Mouse (Mus musculus): Measurements from ENCODE around the gene Gm12355. TPM values are rescaled to one million over a fixed set of nuclear protein-coding genes. Genes with fewer than 3 reads are reported as not detected.

The Gm12355 gene
- 0.56 TPM for polyA plus RNA-seq (2014; fragmentation: Illumina TruSeq; extraction: RNeasy Lipid Tissue Mini Kit (QIAGEN cat#74804); ENCODE audit: low read depth, low replicate concordance)

GRCm38 (mm10) chr11:98625611-98626410, at the start of gene Gm12355, which contains the start of gene Gsdma3:
TSS of gene Gm12355 (minus strand) at chr11:98625661.
TSS of gene Gsdma3 (plus strand) at chr11:98626360.

GRCm38 (mm10) chr11:98664091-98664490, 38.6 kb upstream of the Gm12355 start, which contains the start of gene Gsdma:
TSS of gene Gsdma (plus strand) at chr11:98664351.

DNA sequence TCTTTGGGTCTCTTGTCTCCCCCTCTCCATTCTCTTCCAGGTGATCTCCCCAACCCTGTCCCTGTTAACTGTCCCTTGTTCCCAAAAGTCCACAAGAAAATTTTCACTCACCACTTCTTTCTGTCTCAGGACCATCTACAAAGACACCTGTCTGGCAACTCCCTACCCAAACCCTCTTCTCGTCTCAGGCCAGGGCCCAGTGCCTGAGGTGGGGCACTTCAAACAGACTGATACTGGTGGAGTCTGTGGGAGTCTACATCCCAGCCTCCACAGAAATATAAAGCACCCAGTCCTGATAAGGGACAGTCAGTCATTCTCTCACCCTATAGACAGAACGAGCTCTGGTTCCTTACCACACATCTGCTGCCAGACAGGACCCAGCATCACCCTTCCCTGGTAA, 21.0 kb upstream of the Gm12355 start, which contains the start of gene Gsdma2:
Gene Gsdma2, plus strand, starts transcription at position 301 of the 400 bp plus-strand sequence.

DNA sequence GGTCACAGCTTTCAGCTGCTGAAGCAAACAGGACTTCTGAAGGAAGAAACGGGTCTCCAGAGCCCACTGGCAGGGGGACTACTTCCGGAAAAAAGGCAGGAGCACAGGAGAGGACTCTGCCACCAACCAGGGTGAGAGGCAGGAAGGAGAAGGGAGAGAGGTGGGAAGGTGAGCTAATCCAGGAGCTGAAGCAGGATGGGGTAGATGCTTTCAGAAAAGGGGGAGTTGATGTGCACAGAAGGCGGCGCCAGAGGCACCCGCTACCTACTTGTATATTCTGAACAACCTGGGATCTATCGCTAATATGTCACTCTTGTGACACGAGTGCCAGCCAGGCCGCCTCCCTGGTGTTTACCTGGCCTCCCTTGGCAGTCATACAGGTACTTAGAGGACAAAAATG, 27.5 kb downstream of the Gm12355 start, which contains the start of gene Lrrc3c:
Gene Lrrc3c, plus strand, starts transcription at position 301 of the 400 bp plus-strand sequence.

DNA sequence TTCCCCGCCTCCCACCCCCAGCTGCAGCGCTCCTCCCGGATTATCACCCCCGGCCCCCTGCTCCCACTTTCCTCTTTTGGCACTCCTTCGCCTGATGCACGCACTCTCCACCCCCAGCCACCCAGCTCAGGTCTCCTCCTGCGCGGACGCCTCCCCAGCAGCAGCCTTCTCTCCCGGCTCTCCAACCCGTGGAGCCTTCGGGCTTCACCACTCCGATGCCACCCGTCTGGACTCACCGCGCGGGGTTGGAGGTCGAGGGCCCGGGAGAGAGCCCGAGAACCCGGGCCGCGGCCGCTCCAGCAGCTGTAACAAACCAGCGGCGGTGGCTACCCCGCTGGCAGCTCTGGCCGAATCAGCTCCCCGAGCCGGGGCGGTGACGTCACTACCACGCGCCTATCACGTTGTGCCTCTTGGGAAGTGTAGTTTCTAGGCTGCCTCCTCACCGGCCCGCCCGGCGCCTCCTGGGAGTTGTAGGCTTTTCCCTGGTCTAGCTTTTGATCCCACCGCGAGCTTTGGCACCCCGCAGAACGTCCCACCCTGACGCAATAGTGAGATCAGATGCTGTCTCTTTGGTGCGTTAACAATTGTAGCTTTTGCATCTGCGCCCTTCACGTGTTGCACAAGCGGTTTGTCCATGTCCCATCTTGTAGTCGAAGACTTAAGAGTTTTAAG, 38.4 kb downstream of the Gm12355 start, which contains the start of gene Ormdl3:
Gene Ormdl3, minus strand, starts transcription at position 477 of the 672 bp plus-strand sequence.

Other genes with a start within 250 kb of the Gm12355 start
- gene Tcap, start 241.8 kb downstream of the Gm12355 start, polyA plus RNA-seq (2014; fragmentation: Illumina TruSeq; extraction: RNeasy Lipid Tissue Mini Kit (QIAGEN cat#74804); ENCODE audit: low read depth, low replicate concordance), result not detected
- not detected for gene Pnmt, start 239.2 kb downstream of the Gm12355 start, polyA plus RNA-seq (2014; fragmentation: Illumina TruSeq; extraction: RNeasy Lipid Tissue Mini Kit (QIAGEN cat#74804); ENCODE audit: low read depth, low replicate concordance)
- gene Pgap3, start 225.2 kb downstream of the Gm12355 start, polyA plus RNA-seq (2014; fragmentation: Illumina TruSeq; extraction: RNeasy Lipid Tissue Mini Kit (QIAGEN cat#74804); ENCODE audit: low read depth, low replicate concordance), result 0.20 TPM
- 0.07 TPM for gene Erbb2, start 213.2 kb downstream of the Gm12355 start, polyA plus RNA-seq (2014; fragmentation: Illumina TruSeq; extraction: RNeasy Lipid Tissue Mini Kit (QIAGEN cat#74804); ENCODE audit: low read depth, low replicate concordance)
- 40.6 TPM for gene Mien1, start 186.7 kb downstream of the Gm12355 start, polyA plus RNA-seq (2014; fragmentation: Illumina TruSeq; extraction: RNeasy Lipid Tissue Mini Kit (QIAGEN cat#74804); ENCODE audit: low read depth, low replicate concordance)
- 0.24 TPM for gene Grb7, start 179.3 kb downstream of the Gm12355 start, polyA plus RNA-seq (2014; fragmentation: Illumina TruSeq; extraction: RNeasy Lipid Tissue Mini Kit (QIAGEN cat#74804); ENCODE audit: low read depth, low replicate concordance)
- gene Ikzf3, start 79.6 kb downstream of the Gm12355 start, polyA plus RNA-seq (2014; fragmentation: Illumina TruSeq; extraction: RNeasy Lipid Tissue Mini Kit (QIAGEN cat#74804); ENCODE audit: low read depth, low replicate concordance), result 0.18 TPM
- 608 TPM for gene Zpbp2, start 74.6 kb downstream of the Gm12355 start, polyA plus RNA-seq (2014; fragmentation: Illumina TruSeq; extraction: RNeasy Lipid Tissue Mini Kit (QIAGEN cat#74804); ENCODE audit: low read depth, low replicate concordance)
- gene Ormdl3, start 38.3 kb downstream of the Gm12355 start, polyA plus RNA-seq (2014; fragmentation: Illumina TruSeq; extraction: RNeasy Lipid Tissue Mini Kit (QIAGEN cat#74804); ENCODE audit: low read depth, low replicate concordance), result 10.1 TPM
- gene Lrrc3c, start 27.4 kb downstream of the Gm12355 start, polyA plus RNA-seq (2014; fragmentation: Illumina TruSeq; extraction: RNeasy Lipid Tissue Mini Kit (QIAGEN cat#74804); ENCODE audit: low read depth, low replicate concordance), result not detected
- not detected for gene Gsdma3, start 699 bp upstream of the Gm12355 start, polyA plus RNA-seq (2014; fragmentation: Illumina TruSeq; extraction: RNeasy Lipid Tissue Mini Kit (QIAGEN cat#74804); ENCODE audit: low read depth, low replicate concordance)
- not detected for gene Gsdma2, start 21.1 kb upstream of the Gm12355 start, polyA plus RNA-seq (2014; fragmentation: Illumina TruSeq; extraction: RNeasy Lipid Tissue Mini Kit (QIAGEN cat#74804); ENCODE audit: low read depth, low replicate concordance)
- 1.6 TPM for gene Gsdma, start 38.7 kb upstream of the Gm12355 start, polyA plus RNA-seq (2014; fragmentation: Illumina TruSeq; extraction: RNeasy Lipid Tissue Mini Kit (QIAGEN cat#74804); ENCODE audit: low read depth, low replicate concordance)
- gene Psmd3, start 56.9 kb upstream of the Gm12355 start, polyA plus RNA-seq (2014; fragmentation: Illumina TruSeq; extraction: RNeasy Lipid Tissue Mini Kit (QIAGEN cat#74804); ENCODE audit: low read depth, low replicate concordance), result 11.0 TPM
- gene Csf3, start 75.6 kb upstream of the Gm12355 start, polyA plus RNA-seq (2014; fragmentation: Illumina TruSeq; extraction: RNeasy Lipid Tissue Mini Kit (QIAGEN cat#74804); ENCODE audit: low read depth, low replicate concordance), result 0.20 TPM
- gene Med24, start 103.8 kb upstream of the Gm12355 start, polyA plus RNA-seq (2014; fragmentation: Illumina TruSeq; extraction: RNeasy Lipid Tissue Mini Kit (QIAGEN cat#74804); ENCODE audit: low read depth, low replicate concordance), result 28.3 TPM
- gene Thra, start 115.0 kb upstream of the Gm12355 start, polyA plus RNA-seq (2014; fragmentation: Illumina TruSeq; extraction: RNeasy Lipid Tissue Mini Kit (QIAGEN cat#74804); ENCODE audit: low read depth, low replicate concordance), result 2.9 TPM
- gene Nr1d1, start 149.7 kb upstream of the Gm12355 start, polyA plus RNA-seq (2014; fragmentation: Illumina TruSeq; extraction: RNeasy Lipid Tissue Mini Kit (QIAGEN cat#74804); ENCODE audit: low read depth, low replicate concordance), result 0.81 TPM
- 270 TPM for gene Msl1, start 169.9 kb upstream of the Gm12355 start, polyA plus RNA-seq (2014; fragmentation: Illumina TruSeq; extraction: RNeasy Lipid Tissue Mini Kit (QIAGEN cat#74804); ENCODE audit: low read depth, low replicate concordance)
- gene Casc3, start 179.2 kb upstream of the Gm12355 start, polyA plus RNA-seq (2014; fragmentation: Illumina TruSeq; extraction: RNeasy Lipid Tissue Mini Kit (QIAGEN cat#74804); ENCODE audit: low read depth, low replicate concordance), result 18.6 TPM
- gene Rapgefl1, start 211.1 kb upstream of the Gm12355 start, polyA plus RNA-seq (2014; fragmentation: Illumina TruSeq; extraction: RNeasy Lipid Tissue Mini Kit (QIAGEN cat#74804); ENCODE audit: low read depth, low replicate concordance), result 0.34 TPM
- 3.8 TPM for gene Wipf2, start 238.0 kb upstream of the Gm12355 start, polyA plus RNA-seq (2014; fragmentation: Illumina TruSeq; extraction: RNeasy Lipid Tissue Mini Kit (QIAGEN cat#74804); ENCODE audit: low read depth, low replicate concordance)